Mouse (Mus musculus) brown adipose tissue, adult 24 weeks (tissue): ENCODE measurements around the gene Usp30. TPM values are rescaled to one million over a fixed set of nuclear protein-coding genes. Genes with fewer than 3 reads are reported as not detected.

ENCODE experiments used
- H3K27ac ChIP-seq: fragments of 200-500 bp; replicated peaks from 2 replicates; pipeline ENCODE4 v1.5.1; 2012; ENCODE audit warnings: low read depth, mild to moderate bottlenecking, low read length
- H3K4me1 ChIP-seq: fragments of 200-500 bp; 2 replicates; pipeline ENCODE4 v1.6.1; 2012; ENCODE audit warnings: low read length, mixed read lengths; ENCODE audit not compliant: control insufficient read depth, insufficient read depth, insufficient read length
- H3K4me3 ChIP-seq: fragments of 200-500 bp; 2 replicates; pipeline ENCODE4 v1.5.1; 2012; ENCODE audit warnings: low read depth, mild to moderate bottlenecking, low read length, moderate library complexity; ENCODE audit not compliant: insufficient read depth
- polyA plus RNA-seq: library from polyadenylated mRNA; stranded (reverse); fragments of >200 nt; gene quantifications from 2 replicates; pipeline ENCODE4 v1.2.4, GENCODE M21; 2012; ENCODE audit not compliant: missing spikeins, insufficient read depth, insufficient read length

Gene Usp30
- polyA plus RNA-seq, 1 experiment, result 6.4 TPM

DNA sequence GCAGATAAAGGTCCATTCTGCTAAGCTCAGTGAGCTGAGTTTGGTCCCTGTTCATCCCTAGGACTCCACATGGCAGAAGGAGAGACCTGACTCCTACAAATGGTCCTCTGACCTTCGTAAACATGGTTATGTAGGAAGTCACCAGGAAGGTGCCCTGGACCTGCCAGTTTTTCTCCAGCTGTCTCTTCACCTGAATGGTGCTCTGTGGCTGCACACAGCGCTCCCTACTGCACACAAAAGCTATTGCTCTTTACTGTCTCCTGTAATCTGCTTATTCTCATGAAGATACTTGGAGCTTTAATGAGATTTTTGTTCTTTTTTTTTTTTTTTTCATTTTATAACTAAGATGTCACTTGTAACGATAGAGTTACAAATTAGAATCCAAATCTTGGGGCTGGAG lies 18.7 kb upstream of the Usp30 start:
- H3K27ac ChIP-seq, result no peak overlapping the region
- no peaks in the 10 kb centered on the region for H3K4me1 ChIP-seq
- H3K4me3 ChIP-seq, result no peak overlapping the region

DNA sequence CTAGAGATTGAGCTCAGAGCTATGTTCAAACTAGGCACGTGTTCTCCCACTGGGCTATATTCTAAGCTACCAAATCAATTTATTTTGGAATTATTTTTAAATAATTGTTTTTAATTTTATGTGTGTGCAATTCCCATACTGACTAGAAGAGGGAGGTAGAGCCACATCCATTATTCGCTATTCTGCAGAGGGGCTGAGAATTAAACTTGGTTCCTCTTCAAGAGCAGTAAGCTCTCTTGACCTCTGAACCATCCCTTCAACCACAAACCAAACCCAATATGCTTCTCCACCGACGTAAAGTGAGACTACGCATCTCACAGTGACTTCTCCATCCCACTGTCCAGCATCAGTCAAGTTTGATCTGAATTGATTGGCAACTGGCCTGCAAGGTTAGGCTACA lies 18.1 kb upstream of the Usp30 start:
- no peaks in the 10 kb centered on the region for H3K4me1 ChIP-seq
- no peak overlapping the region for H3K27ac ChIP-seq
- no peak overlapping the region for H3K4me3 ChIP-seq

DNA sequence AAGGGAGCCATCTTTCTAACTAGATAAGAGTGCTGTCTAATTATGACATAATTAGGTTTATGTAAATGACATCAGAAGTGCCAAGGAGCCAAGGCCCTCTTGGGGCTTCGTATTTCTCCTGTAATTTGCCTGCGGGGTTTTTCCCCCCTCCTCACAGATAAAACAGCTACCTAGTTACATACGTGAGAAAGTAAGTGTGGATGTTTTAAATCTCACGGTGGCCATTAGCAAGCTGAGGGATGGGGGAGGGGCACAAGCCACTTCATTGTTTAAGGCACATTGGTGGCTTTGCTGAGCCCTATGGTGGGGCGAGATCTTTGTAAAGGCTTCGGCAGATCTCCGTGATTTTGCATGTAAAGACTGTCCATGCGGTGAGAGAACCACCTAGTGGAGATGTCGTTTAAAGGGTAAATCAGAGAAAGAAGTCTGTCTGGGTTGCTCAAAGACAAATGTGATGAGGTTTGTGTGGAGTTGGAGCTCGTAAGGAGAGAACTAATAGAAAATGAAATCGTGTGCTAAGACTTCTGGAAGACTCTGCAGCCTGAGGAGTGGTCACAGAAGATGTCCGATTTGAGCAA lies 16.4 kb upstream of the Usp30 start:
- H3K4me3 ChIP-seq, result no peak overlapping the region
- no peaks in the 10 kb centered on the region for H3K4me1 ChIP-seq
- no peak overlapping the region for H3K27ac ChIP-seq

DNA sequence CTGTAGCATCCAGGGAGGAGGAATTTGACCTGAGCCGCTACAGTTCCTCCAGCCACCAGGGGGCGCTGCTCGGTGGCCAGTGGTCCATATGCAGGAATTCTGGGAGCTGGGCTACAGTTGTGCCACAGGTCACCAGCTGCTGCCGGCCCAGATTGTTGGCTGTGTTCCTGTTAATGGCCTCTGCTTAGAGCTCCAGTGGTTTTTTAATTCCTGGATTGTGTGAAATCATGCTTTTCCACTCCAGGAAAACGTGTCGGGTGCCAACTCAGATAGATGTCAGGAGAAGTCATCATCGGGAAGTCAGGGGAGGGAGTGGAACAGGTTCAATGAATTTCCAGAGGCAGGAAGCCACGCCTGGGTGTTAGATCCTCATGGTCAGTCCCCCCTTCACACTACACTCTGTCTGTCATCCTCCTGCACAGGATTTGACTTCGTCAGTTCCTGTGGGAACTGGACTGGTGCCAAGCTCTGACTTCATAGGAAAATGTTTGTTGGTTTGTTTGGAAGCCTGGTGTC lies 13.0 kb upstream of the Usp30 start:
- peak overlapping the region; percentile 36 for H3K4me3 ChIP-seq
- H3K27ac ChIP-seq, result peak overlapping the region; percentile 69

DNA sequence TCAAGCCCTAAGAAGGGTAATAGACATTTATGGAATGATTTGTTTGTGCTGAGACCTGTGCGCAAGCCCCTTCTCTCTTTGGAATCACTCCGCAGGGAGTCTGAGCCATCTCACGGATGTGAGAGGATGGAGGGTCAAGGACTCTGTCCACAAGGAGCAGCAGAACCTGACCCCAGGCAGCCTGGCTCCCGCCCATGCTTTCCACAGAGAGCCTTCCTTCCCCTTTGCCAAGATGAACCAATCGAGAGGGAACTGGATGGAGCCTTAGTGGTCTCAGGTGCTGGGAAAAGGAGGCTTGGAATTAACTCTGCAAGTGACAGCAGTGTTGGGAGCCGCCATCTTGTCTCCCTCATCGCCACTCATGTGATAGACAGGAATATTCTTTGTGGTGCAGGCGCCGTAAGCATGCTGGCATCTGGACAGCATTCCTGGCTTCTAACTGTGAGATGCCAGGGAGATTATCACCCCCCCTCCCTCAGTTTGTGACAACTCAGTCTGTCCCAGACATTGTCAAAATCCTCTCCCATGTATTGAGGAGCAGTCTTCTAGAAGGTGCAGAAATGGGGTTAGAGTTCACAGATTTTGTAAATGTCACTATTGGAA lies 8.0 kb upstream of the Usp30 start:
- H3K4me1 ChIP-seq, result no peaks in the 10 kb centered on the region
- H3K27ac ChIP-seq, result no peak overlapping the region
- no peak overlapping the region for H3K4me3 ChIP-seq

More for the DNA sequence above, 13.0 kb upstream of the Usp30 start:
- no peaks in the 10 kb centered on the region for H3K4me1 ChIP-seq

DNA sequence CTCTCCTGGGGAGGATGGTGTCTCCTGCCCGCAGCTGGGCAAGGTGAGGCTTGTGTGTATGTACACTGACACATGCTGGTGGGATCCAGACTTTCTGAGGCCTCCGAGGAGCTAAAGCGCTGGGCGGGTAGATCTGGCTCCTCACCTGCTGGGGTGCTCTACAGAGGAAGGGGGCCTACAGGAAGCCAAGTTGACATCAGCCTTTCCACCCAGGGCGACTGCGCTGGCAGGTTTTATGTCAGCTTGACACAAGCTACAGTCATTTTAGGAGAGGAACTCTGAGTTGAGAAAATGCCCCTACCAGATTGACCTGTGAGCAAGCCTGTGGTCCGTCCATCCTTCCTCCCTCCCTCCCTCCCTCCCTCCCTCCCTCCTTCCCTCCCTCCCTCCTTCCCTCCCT lies 3.6 kb upstream of the Usp30 start:
- no peak overlapping the region for H3K4me3 ChIP-seq
- no peak overlapping the region for H3K27ac ChIP-seq

DNA sequence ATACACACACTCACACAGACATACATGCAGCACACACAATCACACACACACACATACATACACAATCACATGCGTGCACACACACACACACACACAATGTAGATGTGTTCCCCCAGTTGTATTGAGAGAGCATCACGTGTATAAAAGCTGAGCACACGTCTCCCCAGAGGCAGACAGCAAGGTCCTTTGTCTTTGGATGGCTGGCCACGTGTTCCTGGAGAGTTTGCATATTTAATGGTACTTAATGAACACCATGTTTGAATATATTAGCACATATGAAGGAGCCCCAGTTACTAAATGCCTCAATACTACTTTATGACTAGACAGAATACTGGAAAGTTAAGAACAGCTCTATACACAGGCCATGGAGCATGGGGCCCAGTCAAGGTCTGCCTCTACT lies 1.3 kb upstream of the Usp30 start:
- Histone ChIP-seq H3K27ac (no peak overlapping the region), H3K4me1 (no peaks in the 10 kb centered on the region), H3K4me3 (no peak overlapping the region)

More for the DNA sequence above, 3.6 kb upstream of the Usp30 start:
- no peaks in the 10 kb centered on the region for H3K4me1 ChIP-seq

DNA sequence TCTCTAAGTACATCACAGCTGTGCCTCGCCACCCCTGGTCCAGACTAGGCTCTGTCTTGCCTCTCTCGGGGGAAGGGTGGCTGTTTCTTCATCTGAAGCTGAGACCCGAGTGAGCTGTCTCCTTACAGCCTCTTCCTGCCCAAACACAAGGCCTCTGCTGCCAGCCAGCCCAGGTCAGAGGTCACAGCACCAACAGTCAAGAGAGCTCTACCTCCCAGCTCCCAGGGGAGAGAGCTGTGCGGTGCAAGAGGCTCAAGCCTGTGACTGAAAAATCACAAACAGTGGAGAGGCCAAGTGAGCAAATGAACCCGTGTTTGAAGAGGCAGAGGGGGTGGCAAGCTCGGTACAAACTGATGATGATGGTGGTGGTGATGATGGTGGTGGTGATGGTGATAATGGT lies 1.3 kb downstream of the Usp30 start:
- no peak overlapping the region for H3K4me3 ChIP-seq
- no peaks in the 10 kb centered on the region for H3K4me1 ChIP-seq
- no peak overlapping the region for H3K27ac ChIP-seq

DNA sequence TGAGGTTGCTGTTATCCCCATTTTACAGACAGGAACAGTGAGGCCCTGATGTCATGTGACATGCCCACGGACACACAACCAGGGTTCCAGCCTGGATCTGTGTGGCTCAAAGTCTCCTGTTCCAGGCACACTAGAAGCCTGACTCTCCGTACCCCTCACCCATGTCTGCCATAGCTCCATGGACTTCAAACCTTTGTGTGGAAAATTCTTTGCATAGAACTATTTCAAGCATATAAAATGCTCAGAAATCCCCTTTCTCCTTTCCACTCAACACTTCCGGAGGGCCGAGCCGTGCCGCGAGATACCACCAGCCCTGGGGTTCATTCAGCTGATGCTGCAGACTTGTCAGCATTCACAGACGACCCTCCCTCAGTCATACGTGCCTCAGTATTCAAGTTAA lies 2.3 kb downstream of the Usp30 start:
- no peaks in the 10 kb centered on the region for H3K4me1 ChIP-seq
- H3K4me3 ChIP-seq, result no peak overlapping the region
- no peak overlapping the region for H3K27ac ChIP-seq

DNA sequence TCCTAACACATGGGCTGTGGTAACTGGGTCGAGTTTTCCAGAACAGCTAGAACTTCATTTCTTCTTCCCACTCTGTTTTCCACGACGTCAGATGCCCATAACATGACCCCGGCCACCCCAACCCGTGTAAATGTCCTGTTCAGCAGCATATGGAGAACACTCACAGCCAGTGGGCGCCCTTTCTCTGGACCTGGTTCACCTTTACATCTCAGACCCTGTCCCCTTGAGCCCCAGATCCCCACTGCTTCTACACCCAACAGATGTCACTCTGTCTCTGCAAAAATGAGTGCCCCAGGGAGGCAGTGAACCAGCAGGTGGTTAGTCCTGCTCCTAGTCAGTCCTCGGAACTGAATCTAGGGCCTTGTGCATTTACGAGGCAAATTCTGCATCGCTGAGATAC lies 2.7 kb downstream of the Usp30 start:
- no peaks in the 10 kb centered on the region for H3K4me1 ChIP-seq
- no peak overlapping the region for H3K27ac ChIP-seq
- H3K4me3 ChIP-seq, result no peak overlapping the region

DNA sequence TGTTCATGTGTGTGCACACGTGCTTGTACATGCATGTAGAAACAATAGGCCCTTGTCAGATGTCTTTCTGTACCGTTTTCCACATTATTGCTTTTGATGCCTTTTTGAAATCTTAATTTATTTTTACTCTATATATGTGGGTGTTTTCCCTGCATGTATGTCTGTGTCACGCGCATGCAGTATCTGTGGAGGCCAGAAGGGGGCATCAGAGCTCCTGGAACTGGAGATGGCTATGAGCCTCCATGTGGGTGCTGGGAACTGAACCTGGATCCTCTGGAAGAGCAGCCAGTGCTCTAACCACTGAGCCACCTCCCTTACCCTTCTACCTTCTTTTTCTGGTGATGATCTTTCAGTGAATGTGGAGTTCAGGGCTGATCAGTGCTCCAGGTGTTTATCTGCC lies 5.6 kb downstream of the Usp30 start:
- no peak overlapping the region for H3K27ac ChIP-seq
- no peak overlapping the region for H3K4me3 ChIP-seq
- no peaks in the 10 kb centered on the region for H3K4me1 ChIP-seq

DNA sequence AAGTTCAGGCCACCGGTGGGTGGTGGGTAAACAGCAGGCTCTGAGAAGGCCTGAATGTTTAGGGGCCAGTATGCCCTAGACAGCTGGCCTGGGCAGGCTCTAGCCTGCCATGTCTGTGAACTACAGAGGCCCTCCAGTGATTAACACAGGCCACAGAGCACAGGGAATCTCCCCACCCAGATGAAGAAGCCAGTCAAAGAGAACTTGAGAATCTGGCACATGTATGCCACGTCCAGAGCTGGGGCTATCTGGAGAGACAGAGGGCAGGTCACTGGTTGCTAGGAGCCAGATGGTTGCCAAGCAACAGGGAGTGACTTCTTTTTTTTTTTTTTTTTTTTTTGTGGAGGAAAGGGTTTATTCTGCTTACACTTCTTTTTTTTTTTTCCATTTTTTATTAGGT lies 7.0 kb downstream of the Usp30 start:
- no peak overlapping the region for H3K4me3 ChIP-seq
- no peaks in the 10 kb centered on the region for H3K4me1 ChIP-seq
- no peak overlapping the region for H3K27ac ChIP-seq

DNA sequence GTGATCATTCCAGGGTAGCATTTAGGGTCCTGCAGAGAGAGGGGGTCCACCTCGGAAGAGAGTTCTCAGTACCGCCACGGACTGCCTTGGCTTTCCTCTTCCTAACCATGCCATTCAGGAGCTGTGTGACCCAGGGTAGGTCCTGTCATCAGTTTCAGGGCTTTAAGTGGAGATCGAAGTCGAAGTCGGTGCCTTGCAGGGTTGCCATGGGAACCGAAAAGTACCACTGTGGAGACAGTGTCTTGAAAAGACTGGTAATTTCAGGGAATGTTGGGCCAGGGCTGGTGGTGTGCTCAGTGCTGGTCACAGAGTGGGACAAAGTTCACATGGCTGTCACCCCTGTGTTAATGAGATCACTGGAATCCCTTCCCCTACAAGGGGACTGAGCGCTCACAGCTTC lies 11.7 kb downstream of the Usp30 start:
- H3K27ac ChIP-seq, result no peak overlapping the region
- no peak overlapping the region for H3K4me3 ChIP-seq
- no peaks in the 10 kb centered on the region for H3K4me1 ChIP-seq

DNA sequence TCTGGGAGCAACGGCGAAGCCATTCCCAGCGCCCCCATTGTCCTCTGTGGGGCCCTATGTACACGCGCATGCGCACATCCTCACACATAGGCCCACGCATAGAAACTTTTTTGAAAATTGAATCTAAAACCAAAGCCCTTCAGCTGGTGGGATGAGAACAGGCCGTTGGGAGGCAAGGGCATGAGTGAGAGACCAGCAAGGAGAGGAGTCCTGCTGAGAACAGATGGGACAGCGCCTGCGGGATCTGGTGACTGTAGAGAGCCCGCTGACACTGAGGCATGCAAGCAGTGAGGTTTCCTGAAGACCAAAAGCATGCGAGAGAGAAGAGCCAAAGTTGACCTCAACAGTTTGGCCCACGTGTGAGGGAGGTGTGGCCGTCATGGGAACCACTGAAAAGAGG lies 20.2 kb downstream of the Usp30 start:
- Histone ChIP-seq H3K4me3 (no peak overlapping the region), H3K4me1 (no peaks in the 10 kb centered on the region), H3K27ac (no peak overlapping the region)

DNA sequence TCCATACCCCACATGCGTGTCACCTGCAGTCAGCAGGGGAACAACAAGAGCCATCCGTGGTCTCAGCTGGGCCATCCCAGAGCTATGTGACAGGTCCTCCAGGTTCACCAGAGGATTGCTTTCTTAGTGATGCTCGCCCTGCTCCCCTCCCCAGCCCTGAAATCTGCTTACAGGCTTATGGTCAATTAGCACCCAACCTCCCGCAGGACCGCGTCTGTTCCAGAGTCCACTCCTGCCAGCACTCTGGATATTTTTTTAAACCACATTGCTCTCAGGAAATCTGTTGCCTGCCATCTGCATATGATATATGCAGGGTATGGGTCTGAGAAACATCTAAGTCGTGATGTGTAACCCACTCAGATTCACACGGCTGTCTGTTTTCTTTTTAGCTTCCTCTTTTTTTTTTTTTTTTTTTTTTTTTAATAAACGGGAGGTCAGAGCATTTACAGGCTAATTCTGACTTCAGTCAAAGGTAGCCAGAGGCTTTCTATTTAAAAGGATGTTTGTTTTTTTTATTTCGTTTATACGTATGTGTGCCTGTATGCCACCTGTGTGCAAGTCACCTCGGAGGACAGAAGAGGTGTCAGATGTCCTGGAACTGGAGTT lies 22.7 kb downstream of the Usp30 start:
- H3K4me1 ChIP-seq, result no peaks in the 10 kb centered on the region
- H3K4me3 ChIP-seq, result no peak overlapping the region
- H3K27ac ChIP-seq, result no peak overlapping the region

DNA sequence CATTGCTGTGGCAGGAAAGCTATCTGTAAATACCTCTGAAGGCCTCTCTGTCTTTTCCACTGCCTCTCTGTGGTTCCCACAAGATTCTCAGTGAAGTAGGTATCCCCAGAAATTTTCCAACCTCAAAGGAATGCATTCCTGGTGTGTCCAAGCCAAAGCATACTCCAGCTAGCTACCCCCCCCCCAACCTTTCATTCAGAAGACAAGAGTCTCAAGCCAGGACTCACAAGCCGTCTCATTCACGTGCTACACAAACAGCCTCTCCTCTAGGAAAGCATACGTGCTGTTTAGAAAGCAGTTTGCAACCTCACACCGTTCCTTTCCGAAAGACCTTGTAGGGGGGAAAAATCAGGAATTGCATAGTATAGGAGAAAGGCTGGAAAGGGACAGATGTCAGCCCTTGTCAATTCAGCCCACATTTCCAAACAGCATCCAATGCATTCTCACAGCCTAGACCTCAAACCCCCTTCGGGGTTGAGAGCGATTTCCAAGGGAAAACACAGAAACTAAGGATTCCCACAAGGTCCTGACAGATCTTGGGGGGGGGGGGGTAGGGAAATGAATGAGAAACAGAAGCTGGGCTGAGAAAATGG lies 25.3 kb downstream of the Usp30 start:
- Histone ChIP-seq H3K27ac (no peak overlapping the region), H3K4me1 (no peaks in the 10 kb centered on the region), H3K4me3 (no peak overlapping the region)
